Mouse (Mus musculus): ENCODE measurements around the gene Them5. TPM values are rescaled to one million over a fixed set of nuclear protein-coding genes. Genes with fewer than 3 reads are reported as not detected.

The Them5 gene
- total RNA-seq (2014; fragmentation: Nextera tagmentation) (not detected in 2 replicates), total RNA-seq (2017) (0.11 and 0.12 TPM in 2 replicates), polyA plus RNA-seq (2012) (not detected in 2 replicates)

GRCm38 (mm10) chr3:94341959-94342422 lies at the start of gene Them5:
Gene Them5 (plus strand): TSS chr3:94342099.
- no peak for ATAC-seq (ENCODE audit: extremely low read depth, insufficient number of reproducible peaks, low FRiP score, poor library complexity, severe bottlenecking)
- Histone ChIP-seq H3K9me3 (replicated peaks) (no peaks in the 10 kb centered on the region), H3K4me1 (ENCODE audit: insufficient read depth, low read depth, low read length) (no peaks in the 10 kb centered on the region), H3K36me3 (replicated peaks) (no peaks in the 10 kb centered on the region), H3K4me3 (ENCODE audit: low read depth, low read length) (no peak within 1 kb of the TSS), H3K27me3 (ENCODE audit: insufficient read depth, low read length) (peaks cover 27% of the 10 kb centered on the region)
- DNase-seq (ENCODE audit: low spot score), result no peak
- TF ChIP-seq CTCF (IDR thresholded peaks at IDR 0.05; ENCODE audit: low read depth, low read length) (no peak), GATA2 (IDR thresholded peaks at IDR 0.05; ENCODE audit: borderline replicate concordance, low read depth, low read length) (no peak), GATA1 (IDR thresholded peaks at IDR 0.05; ENCODE audit: borderline replicate concordance, low read length) (no peak), POLR2AphosphoS5 (IDR thresholded peaks at IDR 0.05; ENCODE audit: insufficient replicate concordance, low read depth, low read length) (no peak), TAL1 (conservative IDR thresholded peaks at IDR 0.05; ENCODE audit: low read depth, low read length) (no peak)

- no peaks in the 10 kb centered on the region; the same call in 1 of the 2 replicates for H3K27me3 ChIP-seq (ENCODE audit: insufficient read depth, low read length)
- H3K4me3 ChIP-seq (ENCODE audit: low read depth, low read length), result no peak overlapping the region
- ATAC-seq (ENCODE audit: extremely low read depth, insufficient number of reproducible peaks, low FRiP score, poor library complexity, severe bottlenecking) (no peak), DNase-seq (ENCODE audit: low spot score) (no peak)
- H3K36me3 ChIP-seq (replicated peaks), result no peaks in the 10 kb centered on the region
- H3K4me1 ChIP-seq (ENCODE audit: insufficient read depth, low read depth, low read length), result peaks cover 19% of the 10 kb centered on the region
- TF ChIP-seq POLR2AphosphoS5 (IDR thresholded peaks at IDR 0.05; ENCODE audit: insufficient replicate concordance, low read depth, low read length) (no peak), GATA1 (IDR thresholded peaks at IDR 0.05; ENCODE audit: borderline replicate concordance, low read length) (no peak), TAL1 (conservative IDR thresholded peaks at IDR 0.05; ENCODE audit: low read depth, low read length) (no peak)
- no peaks in the 10 kb centered on the region for H3K9me3 ChIP-seq (replicated peaks)
These were observed 36.4 kb upstream of the Them5 start for GRCm38 (mm10) chr3:94305457-94305856.

GRCm38 (mm10) chr3:94306975-94307374 lies 34.9 kb upstream of the Them5 start:
- Histone ChIP-seq H3K27me3 (ENCODE audit: insufficient read depth, low read length) (no peaks in the 10 kb centered on the region), H3K9me3 (replicated peaks) (no peaks in the 10 kb centered on the region), H3K4me3 (ENCODE audit: low read depth, low read length) (no peak overlapping the region), H3K36me3 (replicated peaks) (no peaks in the 10 kb centered on the region), H3K4me1 (ENCODE audit: insufficient read depth, low read depth, low read length) (peaks cover 29% of the 10 kb centered on the region)
- no peak for TF ChIP-seq GATA1 (IDR thresholded peaks at IDR 0.05; ENCODE audit: borderline replicate concordance, low read length)
- no peak for TF ChIP-seq GATA2 (IDR thresholded peaks at IDR 0.05; ENCODE audit: borderline replicate concordance, low read depth, low read length)
- no peak for TF ChIP-seq POLR2AphosphoS5 (IDR thresholded peaks at IDR 0.05; ENCODE audit: insufficient replicate concordance, low read depth, low read length)
- TF ChIP-seq CTCF (IDR thresholded peaks at IDR 0.05; ENCODE audit: low read depth, low read length), result no peak
- TF ChIP-seq TAL1 (conservative IDR thresholded peaks at IDR 0.05; ENCODE audit: low read depth, low read length), result no peak
- DNase-seq (ENCODE audit: low spot score) (no peak), ATAC-seq (ENCODE audit: extremely low read depth, insufficient number of reproducible peaks, low FRiP score, poor library complexity, severe bottlenecking) (no peak)

- TF ChIP-seq GATA1 (IDR thresholded peaks at IDR 0.05; ENCODE audit: borderline replicate concordance, low read length) (no peak), TAL1 (conservative IDR thresholded peaks at IDR 0.05; ENCODE audit: low read depth, low read length) (no peak)
- Histone ChIP-seq H3K4me1 (ENCODE audit: insufficient read depth, low read depth, low read length) (peaks cover 29% of the 10 kb centered on the region), H3K27me3 (ENCODE audit: insufficient read depth, low read length) (no peaks in the 10 kb centered on the region), H3K4me3 (ENCODE audit: low read depth, low read length) (peak within 1 kb of the TSS; percentile 75), H3K36me3 (replicated peaks) (no peaks in the 10 kb centered on the region), H3K9me3 (replicated peaks) (no peaks in the 10 kb centered on the region)
- ATAC-seq (ENCODE audit: extremely low read depth, insufficient number of reproducible peaks, low FRiP score, poor library complexity, severe bottlenecking), result peak; percentile 94
- DNase-seq (ENCODE audit: low spot score), result peak; percentile 98
These were observed 32.1 kb upstream of the Them5 start, which contains the start of gene Them4 for GRCm38 (mm10) chr3:94309633-94310363. Gene Them4 (plus strand): TSS chr3:94310089.

GRCm38 (mm10) chr3:94310491-94310890 lies 31.4 kb upstream of the Them5 start:
- no peaks in the 10 kb centered on the region for H3K36me3 ChIP-seq (replicated peaks)
- no peak for TF ChIP-seq GATA1 (IDR thresholded peaks at IDR 0.05; ENCODE audit: borderline replicate concordance, low read length)
- TF ChIP-seq POLR2AphosphoS5 (IDR thresholded peaks at IDR 0.05; ENCODE audit: insufficient replicate concordance, low read depth, low read length), result no peak
- no peaks in the 10 kb centered on the region for H3K27me3 ChIP-seq (ENCODE audit: insufficient read depth, low read length)
- H3K9me3 ChIP-seq (replicated peaks), result no peaks in the 10 kb centered on the region
- ATAC-seq (ENCODE audit: extremely low read depth, insufficient number of reproducible peaks, low FRiP score, poor library complexity, severe bottlenecking), result no peak
- peaks cover 27% of the 10 kb centered on the region for H3K4me1 ChIP-seq (ENCODE audit: insufficient read depth, low read depth, low read length)
- DNase-seq (ENCODE audit: low spot score), result no peak
- H3K4me3 ChIP-seq (ENCODE audit: low read depth, low read length), result peak overlapping the region; percentile 75

- DNase-seq (ENCODE audit: low spot score), result no peak
- no peak for ATAC-seq (ENCODE audit: extremely low read depth, insufficient number of reproducible peaks, low FRiP score, poor library complexity, severe bottlenecking)
- TF ChIP-seq CTCF (IDR thresholded peaks at IDR 0.05; ENCODE audit: low read depth, low read length), result no peak
- Histone ChIP-seq H3K36me3 (replicated peaks) (no peaks in the 10 kb centered on the region), H3K4me3 (ENCODE audit: low read depth, low read length) (no peak overlapping the region), H3K27me3 (ENCODE audit: insufficient read depth, low read length) (no peaks in the 10 kb centered on the region), H3K4me1 (ENCODE audit: insufficient read depth, low read depth, low read length) (peaks cover 25% of the 10 kb centered on the region), H3K9me3 (replicated peaks) (no peaks in the 10 kb centered on the region)
These were observed 31.0 kb upstream of the Them5 start for GRCm38 (mm10) chr3:94310911-94311310.

GRCm38 (mm10) chr3:94311376-94311775 lies 30.5 kb upstream of the Them5 start:
- ATAC-seq (ENCODE audit: extremely low read depth, insufficient number of reproducible peaks, low FRiP score, poor library complexity, severe bottlenecking) (no peak), DNase-seq (ENCODE audit: low spot score) (no peak)
- Histone ChIP-seq H3K4me1 (ENCODE audit: insufficient read depth, low read depth, low read length) (peaks cover 25% of the 10 kb centered on the region), H3K27me3 (ENCODE audit: insufficient read depth, low read length) (no peaks in the 10 kb centered on the region), H3K4me3 (ENCODE audit: low read depth, low read length) (no peak overlapping the region), H3K9me3 (replicated peaks) (no peaks in the 10 kb centered on the region), H3K36me3 (replicated peaks) (no peaks in the 10 kb centered on the region)
- TF ChIP-seq GATA2 (IDR thresholded peaks at IDR 0.05; ENCODE audit: borderline replicate concordance, low read depth, low read length) (no peak), POLR2AphosphoS5 (IDR thresholded peaks at IDR 0.05; ENCODE audit: insufficient replicate concordance, low read depth, low read length) (no peak), CTCF (IDR thresholded peaks at IDR 0.05; ENCODE audit: low read depth, low read length) (no peak), GATA1 (IDR thresholded peaks at IDR 0.05; ENCODE audit: borderline replicate concordance, low read length) (no peak), TAL1 (conservative IDR thresholded peaks at IDR 0.05; ENCODE audit: low read depth, low read length) (no peak)
